Mouse (Mus musculus): ENCODE results near the gene Blnk. TPM values are rescaled to one million over a fixed set of nuclear protein-coding genes. Genes with fewer than 3 reads are reported as not detected.

Blnk gene
- total RNA-seq (2021) = 1.7 and 4.8 TPM in 2 replicates
- long read RNA-seq, experiment 1, partial matches to known transcripts = 0 of 2 reads
- long read RNA-seq, experiment 1, other reads (novel, unspliced or antisense) = 0 of 2 reads
- long read RNA-seq, experiment 2, partial matches to known transcripts = 0 of 2 reads
- long read RNA-seq, experiment 2, other reads (novel, unspliced or antisense) = 1 of 2 reads

DNA sequence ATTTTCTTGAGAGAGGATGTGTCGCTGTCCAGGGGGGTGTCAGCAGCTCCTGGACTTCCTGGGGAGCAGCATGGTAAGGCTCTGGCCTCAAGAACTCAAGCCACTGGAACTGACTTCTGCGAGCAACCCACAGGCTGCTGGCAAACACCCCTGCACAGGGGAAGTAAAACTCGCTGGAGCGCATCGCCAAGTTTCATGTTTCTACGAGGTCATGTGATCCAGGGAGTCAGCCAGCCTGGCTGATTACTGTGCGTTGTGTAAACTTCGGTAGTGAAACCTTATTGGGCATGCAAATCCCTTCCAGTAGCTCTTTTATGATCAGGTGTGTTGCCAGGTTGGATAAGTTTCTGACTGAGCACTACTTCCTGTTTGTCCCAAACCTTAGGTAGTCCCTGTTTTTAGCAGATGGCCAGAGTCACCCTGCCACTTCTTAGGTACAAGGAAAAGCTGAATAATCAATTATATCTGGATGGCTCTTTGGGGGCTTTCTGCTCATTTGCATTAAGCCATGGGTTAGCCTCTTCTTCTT lies at the start of gene Blnk:
Gene Blnk (minus strand): TSS at position 479 of the 529 bp plus-strand sequence.
- peak; percentile 73 for DNase-seq

- DNase-seq = no peak
Measured at GRCm38 (mm10) chr19:41039110-41039509, 44.8 kb upstream of the Blnk start.

- no peak for DNase-seq
Measured at GRCm38 (mm10) chr19:41035809-41036551, 41.6 kb upstream of the Blnk start.

DNA sequence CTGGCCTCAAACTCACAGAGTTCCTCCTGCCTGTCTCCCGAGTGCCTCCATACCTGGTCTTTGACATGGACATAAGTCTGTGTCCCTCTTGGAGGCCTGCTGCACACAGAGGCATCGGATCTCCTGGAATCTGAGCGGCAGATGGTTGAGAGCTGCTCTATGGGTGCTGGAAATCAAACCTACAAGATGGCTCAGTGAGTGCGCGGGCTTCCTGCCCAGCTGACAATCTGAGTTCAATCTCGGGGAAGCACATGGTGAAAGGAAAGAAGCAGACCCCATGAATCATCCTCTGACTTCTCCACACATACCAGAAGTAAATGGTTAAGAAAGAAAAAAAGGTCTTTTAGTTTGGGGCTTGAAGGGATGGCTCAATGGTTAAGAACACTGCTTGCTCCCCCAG lies 37.5 kb upstream of the Blnk start:
- no peak for DNase-seq

GRCm38 (mm10) chr19:41031009-41031408 lies 36.7 kb upstream of the Blnk start:
- peak; percentile 30 for DNase-seq

- no peak for DNase-seq
Measured at GRCm38 (mm10) chr19:41030161-41030560, 35.8 kb upstream of the Blnk start.

DNA sequence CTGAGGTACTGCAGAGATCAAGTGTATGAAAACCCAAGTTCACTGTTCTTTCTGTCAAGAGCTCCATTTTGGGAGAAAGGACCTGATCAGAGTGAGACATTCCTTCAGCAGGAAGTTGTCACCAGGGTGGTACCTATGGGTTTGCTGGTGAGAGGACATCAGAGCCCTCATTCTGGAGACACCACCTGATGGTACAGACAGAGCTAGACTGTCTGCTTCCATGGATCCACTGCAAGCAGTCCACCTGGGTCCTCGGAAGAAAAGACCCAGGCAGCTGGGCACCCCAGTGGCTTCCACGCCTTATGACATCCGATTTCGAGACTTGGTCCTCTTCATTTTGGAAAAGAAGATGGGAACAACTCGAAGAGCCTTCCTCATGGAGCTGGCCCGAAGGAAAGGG lies 34.9 kb upstream of the Blnk start, which contains the start of gene Dntt:
Gene Dntt (plus strand): TSS at position 57 of the 400 bp plus-strand sequence.
- no peak for DNase-seq

- DNase-seq = no peak
Measured at GRCm38 (mm10) chr19:41027601-41028000, 33.3 kb upstream of the Blnk start.

- no peak for DNase-seq
Measured at GRCm38 (mm10) chr19:41027024-41027423, 32.7 kb upstream of the Blnk start.

DNA sequence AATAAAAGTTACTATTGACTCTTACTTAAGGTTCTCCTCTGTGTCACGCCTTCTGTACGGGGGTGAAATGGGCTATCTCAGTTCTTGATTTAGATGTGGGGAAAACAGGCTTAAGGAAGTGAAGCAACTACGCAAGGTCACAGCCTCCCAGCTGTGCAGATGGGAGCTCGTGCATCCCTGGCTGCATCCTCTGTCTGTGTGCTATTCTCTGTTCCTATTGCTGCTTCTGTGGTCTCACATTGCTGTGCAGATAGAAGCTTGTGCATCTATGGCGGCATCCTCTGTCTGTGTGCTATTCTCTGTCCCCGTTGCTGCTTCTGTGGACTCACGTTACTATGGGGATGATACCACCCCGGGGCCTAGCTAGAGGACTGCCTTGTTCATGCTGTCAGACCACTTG lies 32.2 kb upstream of the Blnk start:
- DNase-seq = no peak

- DNase-seq = no peak
Measured at GRCm38 (mm10) chr19:41022244-41022643, 27.9 kb upstream of the Blnk start.

GRCm38 (mm10) chr19:41020537-41020936 lies 26.2 kb upstream of the Blnk start:
- no peak for DNase-seq

DNA sequence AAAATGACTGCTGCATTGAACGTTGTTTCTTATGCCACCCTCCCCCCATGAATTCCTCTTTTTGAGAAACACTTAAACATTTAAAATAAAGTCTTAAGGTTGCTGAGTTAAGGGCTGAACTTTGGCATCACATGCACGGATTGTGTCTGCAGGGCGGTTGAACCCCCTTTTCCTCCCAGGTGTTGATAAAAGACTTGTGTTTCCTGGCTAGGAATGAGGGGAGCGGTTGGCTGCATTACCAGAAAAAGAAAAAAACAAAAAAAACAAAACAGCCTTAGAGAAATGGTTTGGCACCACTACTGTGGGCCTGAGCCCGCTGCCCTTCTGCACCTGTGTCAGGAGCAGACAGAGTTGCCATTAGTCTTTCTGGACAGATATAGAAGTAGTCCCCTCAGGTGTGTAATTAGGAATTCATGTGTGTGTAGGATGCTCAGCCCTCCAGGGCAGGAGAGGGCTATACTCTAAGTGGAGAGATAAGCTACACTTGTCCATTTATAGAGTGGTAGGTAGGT lies 24.9 kb upstream of the Blnk start:
- no peak for DNase-seq

GRCm38 (mm10) chr19:41015951-41016716 lies 21.8 kb upstream of the Blnk start:
- peak; percentile 65 for DNase-seq

DNA sequence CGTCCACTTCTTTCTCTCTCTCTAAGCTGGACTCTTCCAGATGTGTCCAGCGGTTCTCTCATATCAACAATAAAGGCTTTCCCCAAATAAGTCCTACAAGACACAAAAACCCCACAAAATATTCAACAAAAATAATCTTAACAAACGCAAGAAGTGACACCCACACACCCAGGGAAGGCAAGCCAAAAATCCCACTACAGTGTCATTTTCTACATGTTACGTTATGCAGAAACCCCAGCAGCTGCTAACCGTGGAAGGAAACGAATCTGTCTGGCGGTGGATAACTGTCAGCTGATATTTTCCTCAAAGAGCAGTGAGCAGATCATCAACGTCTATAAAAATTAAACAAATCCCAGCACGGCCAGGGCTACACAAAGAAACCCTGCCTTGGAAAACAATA lies 19.7 kb upstream of the Blnk start:
- DNase-seq = no peak

GRCm38 (mm10) chr19:41013591-41013990 lies 19.3 kb upstream of the Blnk start:
- DNase-seq = no peak

- DNase-seq = no peak
Measured at GRCm38 (mm10) chr19:41011676-41012075, 17.3 kb upstream of the Blnk start.

GRCm38 (mm10) chr19:41008674-41009395 lies 14.5 kb upstream of the Blnk start:
- DNase-seq = no peak

DNA sequence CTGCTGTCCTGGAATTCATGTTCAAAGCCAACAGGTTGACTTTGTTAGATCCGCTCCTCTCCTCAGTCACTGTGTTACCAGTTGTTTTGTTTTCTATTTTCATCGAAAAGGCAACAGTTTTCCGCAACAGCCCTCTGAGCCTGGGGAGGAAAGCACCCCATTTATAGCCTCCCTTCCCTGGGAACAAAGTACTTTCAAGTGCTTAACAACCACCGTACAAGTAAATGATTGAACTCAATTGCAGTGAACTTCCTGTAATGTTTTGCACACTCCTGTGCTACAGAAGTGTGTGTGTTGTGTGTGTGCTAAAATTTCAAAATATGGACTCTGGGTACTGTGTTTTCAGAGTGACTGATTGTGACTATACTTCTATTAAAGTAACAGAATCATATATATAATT lies 13.4 kb upstream of the Blnk start:
- no peak for DNase-seq

GRCm38 (mm10) chr19:41007326-41007725 lies 13.0 kb upstream of the Blnk start:
- DNase-seq = no peak

DNA sequence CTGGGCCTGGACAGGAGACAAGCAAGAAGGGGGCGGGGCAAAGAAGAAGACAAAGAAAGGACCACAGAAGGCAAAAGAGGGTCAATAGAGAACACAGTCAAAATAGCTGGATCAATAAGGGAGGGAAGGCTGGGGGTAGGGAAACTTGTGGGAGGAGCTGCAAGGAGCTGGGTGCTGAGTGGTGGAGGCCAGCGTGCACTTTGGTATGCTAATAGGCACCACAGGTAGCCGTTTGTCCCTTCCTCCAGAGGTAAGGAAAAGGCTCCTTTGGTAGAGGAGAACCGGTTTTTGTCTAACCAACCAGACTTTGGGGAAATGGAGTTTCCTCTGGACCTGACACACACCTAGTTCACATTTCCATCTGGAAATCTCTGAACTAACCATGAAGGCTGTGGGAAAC lies 12.3 kb upstream of the Blnk start:
- no peak for DNase-seq

DNA sequence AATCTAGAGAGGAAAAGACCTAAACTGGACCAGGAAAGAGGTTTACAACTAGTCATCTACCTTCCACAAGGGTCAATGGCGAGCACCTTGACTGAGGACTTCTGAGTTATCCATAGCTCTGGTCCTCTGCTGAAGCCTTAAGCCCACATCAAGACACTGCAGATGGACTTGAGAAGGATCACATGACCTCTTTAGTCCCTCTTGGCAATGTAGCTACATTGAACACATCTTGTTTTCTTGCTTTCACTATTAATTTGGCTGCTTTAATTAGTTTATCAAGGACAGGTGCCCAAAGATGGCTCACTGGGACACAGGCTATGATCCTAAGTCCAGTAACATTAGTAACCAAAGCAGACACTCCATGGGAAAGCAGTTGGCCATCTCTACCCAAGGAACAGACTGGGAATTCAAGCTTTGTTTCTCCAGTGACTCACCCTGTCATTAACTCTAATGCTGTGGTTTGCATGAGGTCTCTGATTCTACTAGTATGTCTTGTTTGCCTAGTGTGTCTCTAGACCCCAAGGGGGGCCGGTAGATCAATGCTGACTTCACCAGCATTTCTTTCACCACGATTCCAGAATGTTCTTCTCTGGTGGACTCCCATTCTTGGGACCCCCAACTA lies 9.5 kb upstream of the Blnk start:
- no peak for DNase-seq
